Mouse (Mus musculus) testis, adult 2 months (tissue): ENCODE data around the gene Cpne8.

Source experiments
- CTCF ChIP-seq: fragments of 200-500 bp; IDR thresholded peaks from 2 replicates; pipeline ENCODE4 v1.5.1; 2012; ENCODE audit warnings: low read depth, mild to moderate bottlenecking, inconsistent platforms, low read length, moderate library complexity; ENCODE audit not compliant: control insufficient read depth, insufficient read depth, insufficient replicate concordance
- POLR2A ChIP-seq: fragments of 200-500 bp; IDR thresholded peaks from 2 replicates; pipeline ENCODE4 v1.6.1; 2012; ENCODE audit warnings: low read depth, mild to moderate bottlenecking, inconsistent platforms, low read length, moderate library complexity; ENCODE audit not compliant: control insufficient read depth

GRCm38 (mm10) chr15:90666893-90667292 lies 12.3 kb downstream of the Cpne8 start:
- TF ChIP-seq CTCF (no peak), POLR2A (no peak)
